Mouse (Mus musculus): ENCODE measurements at regions not wholly inside any gene's neighbourhood (a gene's known extent, or its start where the extent isn't known, plus 50 kb on each side); places are given as distances from the start of the nearest gene placed in this dataset.
A peak's percentile ranks its signal among the peaks of the same experiment; 100 is the strongest.

DNA sequence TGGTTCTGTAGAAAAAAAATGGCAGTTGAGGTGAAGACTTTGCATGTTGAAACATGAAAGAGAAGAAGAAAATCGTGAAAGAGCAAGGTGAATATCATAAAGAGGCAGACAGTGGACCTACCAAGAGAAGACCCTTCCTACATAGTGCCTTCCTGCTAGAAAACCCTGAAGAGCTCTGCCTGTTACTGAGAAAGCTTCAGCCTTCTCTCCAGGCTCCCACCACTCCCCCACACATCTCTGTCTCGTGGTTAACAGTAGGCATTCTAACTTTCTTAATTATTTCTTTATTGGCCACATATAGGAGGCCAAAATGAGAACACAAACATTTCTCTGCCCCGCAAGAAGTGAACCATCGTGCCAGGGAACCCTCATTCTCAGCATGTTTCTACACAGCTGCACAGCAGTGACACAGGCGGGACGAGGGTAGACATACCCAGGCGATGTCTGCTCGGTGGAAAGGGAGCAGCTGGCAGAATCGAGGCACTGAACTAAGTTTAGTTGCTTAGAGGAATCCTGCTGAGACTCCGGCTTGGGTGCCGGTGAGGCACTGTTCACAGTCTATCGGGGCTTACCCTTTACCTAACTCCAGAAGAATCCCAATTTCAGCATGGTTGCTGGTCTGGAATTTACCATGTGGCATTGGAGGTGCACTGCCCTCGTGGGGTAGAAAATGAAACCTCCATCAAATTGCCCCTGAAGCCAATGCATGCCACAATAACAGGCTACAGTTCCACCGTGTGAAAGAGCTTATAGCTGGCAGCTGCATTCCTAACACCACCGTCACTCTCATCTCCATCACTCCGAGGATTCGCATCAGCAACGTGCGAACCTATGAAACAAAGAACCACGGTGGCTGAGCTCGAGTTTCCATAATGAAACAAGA, 260.4 kb upstream of the Tsc22d2 start:
- DNase-seq (ENCODE audit: low spot score) = no peak

DNA sequence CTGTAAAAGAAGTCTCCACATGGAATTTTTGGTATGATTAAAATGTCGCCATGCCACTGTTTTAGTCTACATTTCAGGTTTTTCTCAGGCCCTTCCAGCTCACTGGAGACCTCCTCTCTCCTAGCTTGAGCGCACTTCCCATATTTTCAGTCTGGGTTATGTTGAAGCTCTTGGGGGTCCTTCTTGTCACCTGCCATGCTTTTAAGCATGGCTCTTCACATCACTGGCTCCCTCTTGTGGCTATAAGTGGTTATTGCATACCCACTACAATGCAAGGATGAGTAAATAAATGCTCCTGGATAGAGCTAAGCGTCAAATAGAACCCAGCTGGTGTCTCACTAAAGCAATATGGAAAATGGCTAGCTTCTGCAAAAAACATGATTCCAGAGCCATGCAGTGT, 255.1 kb upstream of the Tsc22d2 start:
- DNase-seq (ENCODE audit: low spot score) = peak; percentile 41

DNA sequence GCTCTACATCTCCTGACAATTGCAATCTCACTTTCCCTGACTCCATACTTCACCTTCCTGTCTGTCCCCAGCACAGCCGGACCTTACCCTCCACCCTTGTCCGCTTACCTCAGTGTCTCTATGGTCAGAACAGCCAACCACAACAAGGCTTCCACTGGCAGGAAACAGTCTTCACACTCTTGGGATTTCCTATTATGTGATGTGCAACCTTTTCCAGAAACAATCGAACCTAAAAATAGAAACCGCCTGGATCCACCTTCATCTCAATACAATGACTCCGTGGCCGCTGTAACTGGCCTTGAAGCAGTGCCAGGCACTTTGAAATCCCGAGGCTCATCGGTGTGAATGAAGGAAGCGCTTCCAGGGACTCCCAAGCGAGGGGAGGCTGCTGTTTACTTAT, 252.3 kb upstream of the Tsc22d2 start:
- no peak for DNase-seq (ENCODE audit: low spot score)

DNA sequence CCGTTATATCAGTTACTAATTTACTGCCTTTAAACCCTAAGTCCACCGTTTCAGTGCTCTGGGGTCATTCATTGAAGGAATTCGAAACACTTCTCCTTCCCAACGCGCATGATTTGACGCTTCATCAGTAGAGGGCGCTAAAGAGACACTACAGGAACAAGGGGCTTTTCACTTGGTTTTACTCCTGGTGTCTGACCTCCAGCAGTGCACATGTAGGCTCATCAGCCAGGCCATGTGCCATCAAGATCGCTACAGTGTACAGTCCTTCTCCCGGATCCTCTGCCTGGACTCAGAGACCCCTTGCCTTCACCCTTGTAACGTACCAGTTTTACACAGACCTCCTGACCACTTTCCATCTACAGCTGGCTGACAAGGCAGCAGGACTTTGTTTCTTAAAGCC, 250.7 kb upstream of the Tsc22d2 start:
- DNase-seq (ENCODE audit: low spot score) = peak; percentile 87

DNA sequence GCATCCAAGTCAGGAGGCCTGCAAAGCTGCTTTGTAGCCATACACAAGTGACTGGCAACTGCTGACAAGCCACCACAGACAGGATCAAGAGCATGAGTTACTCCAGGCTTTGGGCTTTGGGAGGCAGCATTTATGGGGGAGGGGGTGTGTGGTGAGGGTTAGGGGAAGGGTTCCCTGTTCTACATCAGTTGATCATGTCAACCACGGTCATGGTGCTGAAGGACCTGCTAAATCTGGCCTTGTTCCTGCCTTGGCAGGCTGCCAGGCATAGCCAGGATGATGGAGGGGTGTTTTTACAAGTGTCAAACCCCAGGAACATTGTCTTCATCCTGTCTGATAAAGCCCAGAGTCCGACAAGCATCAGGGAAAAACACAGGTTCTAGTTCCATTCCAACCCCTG, 247.9 kb upstream of the Tsc22d2 start:
- DNase-seq (ENCODE audit: low spot score) = no peak

DNA sequence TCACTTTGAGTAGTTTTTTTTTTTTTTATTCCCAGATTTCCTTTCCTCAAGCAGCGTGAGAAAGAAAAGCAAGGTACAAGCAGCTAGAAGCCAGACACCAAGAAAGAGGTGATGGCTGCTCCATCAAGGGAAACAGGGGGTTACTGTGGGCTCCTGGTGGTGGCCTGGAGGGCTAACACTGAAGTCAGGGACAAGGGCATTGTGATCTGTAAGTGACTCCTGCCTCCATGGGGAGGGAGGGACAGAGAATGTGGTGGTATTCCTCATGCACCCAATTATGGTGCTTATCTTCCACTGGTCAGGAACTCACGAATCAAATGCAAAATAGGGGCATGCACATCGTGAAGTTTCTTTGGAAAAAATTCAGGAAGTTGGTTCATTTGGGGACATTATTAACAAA, 247.4 kb upstream of the Tsc22d2 start:
- DNase-seq (ENCODE audit: low spot score) = no peak

DNA sequence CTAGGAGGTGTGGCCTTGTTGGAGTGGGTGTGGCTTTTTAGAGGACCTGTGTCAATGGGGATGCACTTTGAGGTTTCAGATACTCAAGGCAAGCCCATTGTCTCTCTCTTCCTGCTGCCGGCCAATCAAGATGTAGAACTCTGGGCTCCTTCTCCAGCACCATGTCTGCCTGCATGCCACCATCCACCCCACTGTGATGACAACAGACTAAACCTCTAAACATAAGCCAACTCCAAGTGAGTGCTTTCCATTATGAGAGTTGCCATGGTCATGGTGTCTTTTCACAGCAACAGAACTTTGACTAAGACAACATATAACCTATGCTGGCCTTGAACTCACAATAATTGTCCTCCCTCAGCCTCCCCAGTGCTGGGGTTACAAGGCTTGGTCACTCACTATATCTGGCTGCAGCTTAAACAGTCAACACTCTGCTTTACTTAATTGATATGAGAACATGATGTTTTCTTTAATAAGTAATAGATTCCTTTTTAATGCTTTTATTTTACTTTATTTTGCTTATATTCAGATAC, 246.7 kb upstream of the Tsc22d2 start:
- no peak for DNase-seq (ENCODE audit: low spot score)

DNA sequence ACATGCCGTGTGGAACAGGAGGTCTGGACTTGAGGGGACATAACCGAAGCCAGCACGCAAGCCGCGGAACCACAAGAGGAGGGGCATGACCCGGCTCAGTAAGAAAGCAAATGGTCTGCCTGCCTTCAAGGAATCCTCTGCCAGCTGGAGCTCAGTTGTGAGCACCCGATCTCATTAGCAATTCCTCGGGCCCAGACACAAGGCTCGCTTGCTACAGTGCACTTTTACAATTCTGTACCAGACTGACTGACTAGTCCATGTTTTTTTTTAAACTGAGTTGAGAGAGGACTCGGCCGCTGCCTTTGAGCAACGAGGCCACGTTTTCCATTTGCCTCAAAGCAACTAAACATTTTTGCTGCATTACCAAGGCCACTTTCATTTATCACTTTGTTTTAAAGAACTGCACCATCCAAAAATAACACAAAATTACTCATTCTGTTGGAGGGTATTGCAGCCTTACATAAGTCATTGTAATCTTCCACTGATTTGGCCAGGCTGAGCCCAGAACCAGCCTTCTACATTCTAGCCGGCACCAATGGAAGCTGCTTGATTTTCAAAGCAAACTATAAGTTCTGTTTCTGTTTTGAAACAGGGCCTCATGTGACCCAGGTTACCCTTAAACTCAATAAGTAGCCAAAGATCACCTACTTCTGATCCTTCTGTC, 245.9 kb upstream of the Tsc22d2 start:
- DNase-seq (ENCODE audit: low spot score) = peak; percentile 17

DNA sequence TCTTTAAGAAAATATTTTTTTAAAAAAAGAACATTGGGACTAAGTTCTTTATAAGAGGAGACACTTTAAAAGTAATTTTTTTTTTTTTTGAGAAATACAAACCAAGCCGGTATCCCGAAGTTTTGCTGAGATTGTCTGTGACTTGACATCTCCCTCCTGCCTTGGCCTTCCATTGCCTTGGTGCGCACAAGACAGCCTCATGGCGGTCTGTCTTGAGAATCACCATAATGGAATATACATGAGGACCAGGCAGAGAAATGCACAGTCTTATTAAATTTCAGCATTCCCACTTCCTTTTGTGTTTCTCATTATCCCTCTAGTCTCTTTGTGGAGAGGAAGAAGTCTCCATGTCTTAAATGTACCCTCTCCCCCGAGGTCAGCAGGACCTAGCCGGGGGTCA, 244.7 kb upstream of the Tsc22d2 start:
- no peak for DNase-seq (ENCODE audit: low spot score)

DNA sequence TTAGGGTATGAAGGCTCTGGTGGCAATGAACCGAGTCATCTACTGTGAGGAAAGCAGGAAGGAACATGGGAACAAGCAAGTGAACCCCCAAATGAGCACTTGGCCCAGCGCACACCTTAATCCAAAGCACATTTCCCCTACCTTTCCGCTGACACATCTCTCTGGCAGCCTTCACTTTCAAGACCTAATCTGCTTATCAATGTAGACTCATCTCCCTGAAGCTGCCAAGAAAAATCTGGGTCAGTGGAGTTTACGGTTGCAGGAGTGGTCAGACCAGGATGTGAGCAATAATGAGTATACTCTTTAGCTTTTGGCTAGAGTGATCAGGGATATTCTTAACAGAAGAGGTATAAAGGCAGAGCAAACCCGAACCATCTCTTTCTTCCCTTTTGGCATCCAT, 242.4 kb upstream of the Tsc22d2 start:
- no peak for DNase-seq (ENCODE audit: low spot score)

DNA sequence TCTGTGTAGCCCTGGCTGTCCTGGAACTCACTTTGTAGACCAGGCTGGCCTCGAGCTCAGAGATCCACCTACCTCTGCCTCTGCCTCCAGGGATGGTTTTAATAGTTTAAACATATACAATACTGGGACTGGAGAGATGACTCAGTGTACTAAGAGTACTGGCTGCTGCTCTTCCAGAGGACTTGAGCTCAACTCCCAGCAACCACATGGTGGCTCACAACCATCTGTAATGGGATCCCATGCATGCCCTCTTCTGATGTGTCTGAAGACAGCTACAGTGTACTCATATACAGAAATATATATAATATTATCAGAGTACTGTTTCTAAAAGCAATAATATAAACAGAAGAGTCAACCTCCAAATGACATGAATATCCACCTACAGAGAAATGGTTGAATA, 240.7 kb upstream of the Tsc22d2 start:
- DNase-seq (ENCODE audit: low spot score) = no peak

DNA sequence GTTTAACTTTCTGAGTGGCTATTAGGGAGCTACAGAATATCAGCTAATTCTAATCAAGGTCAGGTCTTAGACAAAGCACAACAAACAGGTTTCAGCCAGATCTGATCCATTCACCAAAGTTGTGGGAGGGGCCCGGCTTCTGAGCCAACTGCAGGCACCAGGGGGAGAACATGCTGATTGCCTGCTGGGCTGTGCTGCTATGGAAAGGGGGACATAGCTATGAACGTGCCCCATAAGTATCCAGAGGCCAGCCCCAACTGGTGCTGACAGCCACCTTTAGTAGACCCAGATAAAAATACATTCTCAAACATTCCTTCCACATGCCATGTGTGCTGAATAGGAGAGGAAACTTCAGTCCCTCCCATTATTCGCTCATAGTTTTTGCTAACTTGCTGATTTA, 232.8 kb upstream of the Tsc22d2 start:
- DNase-seq (ENCODE audit: low spot score) = no peak

DNA sequence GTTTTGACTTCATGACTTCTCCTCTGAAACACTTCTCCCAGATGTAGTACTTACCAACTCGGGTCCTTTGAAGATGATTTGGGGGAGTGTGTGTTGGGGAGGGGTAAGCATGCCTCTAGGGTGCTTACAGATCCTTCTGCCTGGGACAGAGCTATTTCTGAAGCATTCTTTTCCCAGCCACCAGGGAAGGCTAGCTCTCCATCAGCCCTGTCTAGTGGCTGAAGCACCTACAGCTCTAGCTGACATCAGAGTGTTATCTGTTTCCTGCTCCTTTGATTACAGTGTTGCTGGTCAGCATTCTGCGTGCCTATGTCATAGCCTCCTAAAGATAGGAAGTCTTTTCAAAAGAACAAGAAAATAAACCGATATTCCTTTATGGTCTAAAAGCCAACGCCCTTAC, 232.2 kb upstream of the Tsc22d2 start:
- no peak for DNase-seq (ENCODE audit: low spot score)

DNA sequence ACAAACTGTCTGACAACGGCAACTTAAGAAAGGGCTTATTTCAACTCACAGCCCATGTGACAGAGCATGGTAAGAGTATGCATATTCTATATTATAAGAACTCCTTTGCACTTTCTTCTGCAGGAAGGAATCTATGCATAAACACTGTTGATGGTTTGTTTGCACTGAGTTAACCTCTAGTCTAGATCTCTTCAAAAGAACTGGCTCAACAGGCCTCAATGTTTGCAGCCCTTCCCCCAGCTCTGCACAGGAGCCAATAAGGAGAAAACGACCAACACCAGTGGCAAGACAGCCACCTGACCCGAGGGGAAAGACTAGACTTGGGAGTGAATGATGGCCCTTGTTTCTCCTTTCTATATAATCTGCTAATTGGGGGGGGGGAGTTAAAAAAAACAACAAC, 231.2 kb upstream of the Tsc22d2 start:
- DNase-seq (ENCODE audit: low spot score) = no peak

DNA sequence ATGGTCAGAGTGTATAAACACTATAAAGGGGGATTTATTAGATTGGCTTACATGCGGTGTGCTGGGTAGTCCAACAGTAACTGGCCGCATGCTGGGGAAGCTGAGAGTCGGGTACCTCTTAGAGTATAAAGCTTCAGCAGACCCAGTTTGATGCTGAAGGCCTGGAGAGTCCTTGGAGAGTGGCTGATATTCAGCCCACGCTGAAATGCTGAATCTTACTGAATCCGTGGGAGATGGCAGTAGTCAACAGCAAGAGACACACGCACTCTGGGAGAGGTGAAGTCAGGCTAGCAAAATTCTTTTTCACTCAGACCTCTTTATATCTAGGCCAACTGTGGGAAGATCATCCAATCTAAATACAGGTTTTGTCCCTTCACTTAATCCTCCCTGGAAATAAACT, 214.1 kb upstream of the Tsc22d2 start:
- DNase-seq (ENCODE audit: low spot score) = no peak

DNA sequence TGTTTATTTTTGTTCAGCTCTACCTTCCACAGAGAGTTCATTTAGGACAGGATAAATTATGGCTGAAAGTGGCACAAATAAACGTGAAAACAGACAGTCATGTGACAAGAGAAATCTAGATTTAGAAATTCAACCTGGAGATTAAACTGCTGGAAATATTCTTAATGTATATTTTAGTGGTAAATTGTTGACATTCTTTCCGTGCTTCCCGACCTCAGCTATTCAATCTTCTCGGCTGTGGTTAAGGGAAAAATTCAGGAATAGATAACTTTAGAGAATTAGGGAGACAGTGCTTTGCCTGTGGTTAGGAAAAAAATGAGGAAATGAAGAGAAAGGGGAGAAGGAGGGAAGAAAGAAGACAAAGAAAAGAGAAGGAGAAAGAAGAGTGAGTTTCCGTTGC, 211.7 kb upstream of the Tsc22d2 start:
- DNase-seq (ENCODE audit: low spot score) = no peak

DNA sequence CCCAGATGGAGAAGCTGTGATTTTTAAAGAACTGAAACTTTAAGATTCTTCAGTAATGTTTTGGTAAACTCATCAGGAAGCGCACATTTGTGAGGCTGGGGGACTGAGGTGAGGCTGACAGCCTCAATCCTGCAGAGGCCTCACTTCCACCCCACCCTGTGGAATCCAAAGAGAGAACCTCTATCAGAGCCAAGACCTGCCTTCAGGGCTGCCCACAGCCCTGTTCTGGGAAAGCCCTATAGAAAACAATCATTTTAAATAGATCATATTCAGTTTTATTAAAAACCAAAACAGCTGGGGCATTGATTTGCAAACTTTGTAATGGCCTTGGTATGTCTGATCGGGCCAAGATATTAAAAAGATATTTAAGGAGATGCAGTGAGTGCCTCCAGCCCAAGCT, 210.7 kb upstream of the Tsc22d2 start:
- no peak for DNase-seq (ENCODE audit: low spot score)

DNA sequence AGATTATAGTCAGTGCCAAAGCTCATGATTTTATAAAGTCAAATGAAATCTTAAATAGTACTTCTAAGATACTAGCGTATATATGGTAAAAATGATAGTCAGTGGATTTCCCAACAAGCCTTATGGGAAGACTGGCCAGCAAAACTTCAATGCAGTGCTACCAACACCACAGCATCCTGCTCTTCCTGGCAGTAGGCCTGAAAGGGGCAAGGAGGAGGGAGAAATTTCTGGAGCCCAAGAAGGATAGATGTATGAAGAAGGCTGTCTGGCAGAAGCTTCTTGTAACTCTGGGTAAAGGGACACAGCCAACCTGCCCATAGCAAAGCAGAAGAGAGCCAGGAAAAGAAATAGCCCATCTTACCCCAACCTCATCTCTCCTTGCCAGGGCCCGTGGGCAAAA, 209.0 kb upstream of the Tsc22d2 start:
- no peak for DNase-seq (ENCODE audit: low spot score)

DNA sequence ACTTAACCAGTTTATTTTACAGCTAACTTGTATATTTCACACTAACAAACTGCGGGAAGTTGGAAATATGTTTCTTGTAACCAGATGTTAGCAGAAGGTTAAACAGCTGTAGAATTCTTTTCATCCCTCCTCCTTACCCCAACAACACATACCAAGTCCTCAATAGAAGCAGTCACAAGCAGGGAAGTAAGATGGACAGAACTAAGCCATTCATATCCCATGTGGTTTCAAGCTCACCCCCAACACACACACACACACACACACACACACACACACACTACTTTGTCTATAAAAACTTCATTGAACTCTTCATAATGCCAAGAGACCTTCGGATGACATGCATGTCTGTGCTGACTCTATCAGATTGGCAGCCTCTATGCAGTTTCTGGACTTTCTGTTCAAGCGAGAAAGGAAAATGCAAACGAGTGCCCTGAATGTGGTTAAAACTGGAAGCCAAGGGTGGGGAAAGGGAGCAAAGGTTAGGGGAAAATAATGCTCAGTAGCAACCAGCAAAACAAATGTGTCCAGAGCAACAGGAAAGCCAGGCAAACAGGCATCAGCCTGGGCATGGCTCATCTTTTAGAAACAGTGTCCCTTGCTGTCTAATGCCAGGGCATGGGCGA, 207.6 kb upstream of the Tsc22d2 start:
- DNase-seq (ENCODE audit: low spot score) = no peak

DNA sequence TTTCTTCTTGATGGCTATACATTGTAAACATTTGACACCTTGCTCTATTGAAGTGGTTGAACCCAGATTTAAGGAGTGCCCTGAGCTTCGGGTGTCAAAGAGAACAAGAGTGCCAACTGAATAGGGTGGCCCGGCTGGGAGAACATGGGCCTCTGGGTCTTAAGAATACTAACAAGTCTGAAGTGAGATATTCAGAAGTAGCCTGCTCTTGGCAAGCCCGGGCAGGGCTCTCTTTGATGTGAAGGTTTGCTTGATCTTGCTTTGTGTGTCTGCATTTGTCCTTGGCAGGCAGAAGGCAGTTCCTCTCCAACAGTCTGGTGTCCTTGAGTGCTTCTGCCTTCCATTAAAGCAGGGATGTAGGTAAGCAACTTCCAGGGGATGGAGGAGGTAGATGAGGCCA, 203.5 kb upstream of the Tsc22d2 start:
- no peak for DNase-seq (ENCODE audit: low spot score)

DNA sequence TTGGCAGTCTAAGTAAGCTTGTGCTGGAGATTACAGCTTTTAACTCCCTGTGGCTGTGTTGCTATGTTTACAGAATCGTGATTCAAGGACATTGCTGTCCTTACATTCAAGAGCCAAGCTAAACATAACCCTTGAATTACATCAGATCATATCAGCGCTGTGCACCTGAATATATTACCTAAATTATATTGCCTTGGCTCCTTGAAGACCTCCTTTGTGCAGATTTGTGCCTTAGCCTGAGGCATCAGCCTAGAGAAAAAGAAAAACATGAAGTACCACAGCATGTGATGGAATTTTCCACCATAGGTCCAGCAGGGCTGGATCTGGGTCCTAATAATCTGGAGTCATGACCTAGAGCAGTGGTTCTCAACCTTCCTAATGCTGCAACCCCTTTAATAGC, 189.8 kb upstream of the Tsc22d2 start:
- no peak for DNase-seq (ENCODE audit: low spot score)

DNA sequence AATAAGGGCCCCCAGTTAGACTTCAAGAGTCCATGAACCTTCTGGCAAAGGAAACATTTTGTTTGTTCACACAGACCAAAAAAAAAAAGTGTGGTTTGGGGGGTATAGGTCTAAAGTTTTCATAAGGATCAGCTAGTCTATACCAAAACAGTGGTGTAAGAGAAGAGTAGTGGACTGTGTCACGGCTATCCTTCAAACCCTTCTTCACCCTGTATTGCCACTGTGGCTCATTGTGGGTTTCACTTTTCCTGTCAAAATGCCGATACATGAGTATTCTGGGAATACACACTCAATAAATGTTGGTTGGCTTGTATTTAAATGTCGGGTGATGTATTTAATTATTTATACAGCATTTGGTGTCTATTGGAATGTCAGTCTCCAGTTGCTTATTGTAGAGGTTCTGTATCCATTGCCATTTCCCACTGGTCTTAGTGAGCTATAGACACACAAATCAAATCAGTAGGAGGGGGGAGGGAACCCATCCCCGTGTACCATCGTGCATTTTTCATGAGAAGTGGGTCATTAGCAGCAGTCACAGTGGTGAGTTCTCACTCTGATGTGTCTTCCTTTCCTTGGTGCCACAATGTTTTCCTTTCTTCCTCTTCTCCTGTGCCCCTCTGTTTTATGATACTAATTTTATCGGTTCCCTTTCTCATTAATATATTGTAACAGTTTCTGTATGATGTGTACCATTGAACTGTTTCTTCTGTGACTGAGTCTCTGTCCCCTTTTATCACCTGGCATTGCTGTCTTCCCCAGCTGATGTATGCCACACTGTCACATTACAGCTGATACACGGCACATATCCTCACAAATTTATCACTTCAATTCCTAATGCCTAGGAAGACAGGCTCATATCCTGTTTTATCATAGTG, 187.8 kb upstream of the Tsc22d2 start:
- DNase-seq (ENCODE audit: low spot score) = no peak
